Mouse (Mus musculus) G1E (cell line): ENCODE results near the gene Btbd35f15. TPM values are rescaled to one million over a fixed set of nuclear protein-coding genes. Genes with fewer than 3 reads are reported as not detected.
"Not testable (repeated sequence)": the region's sequence is repeated elsewhere in the genome, so short reads cannot be mapped to it uniquely, and the experiment has no call there.

Experiments used
- ATAC-seq: 2 replicates; pipeline ENCODE4 v1.8.0; 2016; ENCODE audit warnings: mild to moderate bottlenecking; ENCODE audit not compliant: insufficient number of reproducible peaks, poor library complexity, low FRiP score, severe bottlenecking; ENCODE audit errors: extremely low read depth
- DNase-seq: peaks from one replicate; pipeline ENCODE4 v3.0.0; 2012; ENCODE audit warnings: low spot score
- H3K27me3 ChIP-seq: 2 replicates; pipeline ENCODE4 v1.6.1; 2012; ENCODE audit warnings: mild to moderate bottlenecking, low read length, inconsistent platforms; ENCODE audit not compliant: insufficient read depth
- H3K36me3 ChIP-seq: replicated peaks from 2 replicates; pipeline ENCODE3; 2012; ENCODE audit warnings: mild to moderate bottlenecking, inconsistent platforms
- H3K4me1 ChIP-seq: 2 replicates; pipeline ENCODE4 v1.6.1; 2012; ENCODE audit warnings: low read depth, low read length, inconsistent platforms, mixed read lengths; ENCODE audit not compliant: insufficient read depth
- H3K4me3 ChIP-seq: 2 replicates; pipeline ENCODE4 v1.5.1; 2012; ENCODE audit warnings: low read depth, mild to moderate bottlenecking, inconsistent platforms, low read length, moderate library complexity, mixed read lengths
- H3K9me3 ChIP-seq: replicated peaks from 2 replicates; pipeline ENCODE4 v1.6.1; 2012; ENCODE audit warnings: inconsistent platforms
- polyA plus RNA-seq: library from polyadenylated mRNA; stranded (reverse); fragments of >175 nt; gene quantifications from 2 replicates; pipeline ENCODE4 v1.2.3, GENCODE M21; 2012
- total RNA-seq, 2 experiments: library from RNA; stranded (forward) in 1 of 2; stranded (reverse) in 1 of 2; fragments of 200-1000 nt in 1 of 2; fragments of >200 nt in 1 of 2; fragmentation: Nextera tagmentation in 1 of 2; gene quantifications; 2 replicates each; pipeline ENCODE4 v1.2.3; 2014 to 2017

The Btbd35f15 gene
- total RNA-seq (2014; fragmentation: Nextera tagmentation) (not detected in 2 replicates), total RNA-seq (2017) (not detected in 2 replicates), polyA plus RNA-seq (not detected in 2 replicates)

- not testable (repeated sequence) for H3K4me3 ChIP-seq, H3K4me1 ChIP-seq, H3K9me3 ChIP-seq, H3K36me3 ChIP-seq, ATAC-seq, H3K27me3 ChIP-seq, DNase-seq
Measured at GRCm38 (mm10) chrX:33577214-33577613, at the start of gene Btbd35f15. Gene Btbd35f15 (minus strand): TSS chrX:33577314.

Other genes starting within 250 kb of the Btbd35f15 start
- gene Btbd35f13, start 79.9 kb upstream of the Btbd35f15 start, total RNA-seq (2014; fragmentation: Nextera tagmentation), result not detected in 2 replicates
- gene Btbd35f13, start 79.9 kb upstream of the Btbd35f15 start, total RNA-seq (2017), result 0.11 TPM in 1 of 2 replicates, not detected in the other
- gene Btbd35f13, start 79.9 kb upstream of the Btbd35f15 start, polyA plus RNA-seq, result not detected in 2 replicates
- gene Btbd35f14, start 125.0 kb upstream of the Btbd35f15 start, total RNA-seq (2014; fragmentation: Nextera tagmentation), result not detected in 2 replicates
- gene Btbd35f14, start 125.0 kb upstream of the Btbd35f15 start, total RNA-seq (2017), result not detected in 2 replicates
- gene Btbd35f14, start 125.0 kb upstream of the Btbd35f15 start, polyA plus RNA-seq, result not detected in 2 replicates